12 mouse cellular contexts compared by ENCODE assay signal in genomic region chr7:64688115-64688817, GRCm38 (mm10).
A peak's percentile ranks its signal among the peaks of the same experiment; 100 is the strongest.
DNase-seq lines count a peak whose midpoint lies in the region; ATAC-seq and TF ChIP-seq lines count a peak whose summit lies in the region.
"Had no signal": no experiment of that assay in that cellular context is flagged by ENCODE, and none has a peak within 500 bp of the region (broad histone marks: within the 10 kb centered on the region; RNA-seq: fewer than 3 reads in every experiment).

No protein-coding gene starts in this region.

- H3K36me3 ChIP-seq in hindbrain, embryonic 11.5 days (ENCODE audit: control insufficient read depth, insufficient read depth, low read length) = no peaks in the 10 kb centered on the region
- H3K36me3 ChIP-seq in hindbrain, embryonic 10.5 days = no peaks in the 10 kb centered on the region
- H3K36me3 ChIP-seq in midbrain, embryonic 13.5 days = no peaks in the 10 kb centered on the region
- no peaks in the 10 kb centered on the region for H3K36me3 ChIP-seq in heart, embryonic 12.5 days
- H3K36me3 ChIP-seq: liver, embryonic 15.5 days had no signal

- intact Hi-C loops in gastrocnemius, adult 2 months (cut with DNase I) = no loop called here

- H3K4me3 ChIP-seq in hindbrain, embryonic 11.5 days (ENCODE audit: low read depth, low read length) = no peak overlapping the region
- H3K4me3 ChIP-seq in hindbrain, embryonic 10.5 days = no peak overlapping the region
- no peak overlapping the region for H3K4me3 ChIP-seq in midbrain, embryonic 13.5 days (replicated peaks)
- H3K4me3 ChIP-seq in gastrocnemius, adult 2 months = no peak overlapping the region
- H3K4me3 ChIP-seq in heart, embryonic 12.5 days = no peak overlapping the region
- H3K4me3 ChIP-seq: liver, embryonic 15.5 days; myocyte had no signal

- DNase-seq in hindbrain, embryonic 11.5 days (ENCODE audit: low spot score) = peak; percentile 34
- DNase-seq in hindbrain, embryonic 10.5 days (ENCODE audit: low spot score) = no peak
- peak; percentile 43 to 45 for DNase-seq in cerebellum, postnatal 10 days
- peak; percentile 63 for DNase-seq in forelimb bud, embryonic 11.5 days (ENCODE audit: low read depth, low spot score)
- no peak for DNase-seq in gastrocnemius, adult 2 months
- no peak for DNase-seq in testis, postnatal 14 days (ENCODE audit: low spot score)
- DNase-seq: spleen, adult 18-20 months; thymus, postnatal 4 days had no signal

- H3K9me3 ChIP-seq in hindbrain, embryonic 11.5 days (ENCODE audit: control insufficient read depth, low read length) = no peaks in the 10 kb centered on the region; the same call in 1 of the 2 replicates
- H3K9me3 ChIP-seq in hindbrain, embryonic 10.5 days = no peaks in the 10 kb centered on the region
- no peaks in the 10 kb centered on the region for H3K9me3 ChIP-seq in midbrain, embryonic 13.5 days
- no peaks in the 10 kb centered on the region for H3K9me3 ChIP-seq in heart, embryonic 12.5 days (replicated peaks)
- H3K9me3 ChIP-seq: liver, embryonic 15.5 days had no signal

- H3K4me1 ChIP-seq in hindbrain, embryonic 11.5 days (replicated peaks; ENCODE audit: control insufficient read depth, insufficient read depth, low read length) = no peaks in the 10 kb centered on the region
- H3K4me1 ChIP-seq in hindbrain, embryonic 10.5 days (replicated peaks) = 0 out of 2 replicates have a peak, but pooled peaks cover 7% of the 10 kb centered on the region
- H3K4me1 ChIP-seq in midbrain, embryonic 13.5 days (replicated peaks) = peaks cover 15% of the 10 kb centered on the region
- no peaks in the 10 kb centered on the region for H3K4me1 ChIP-seq in heart, embryonic 12.5 days (replicated peaks)
- H3K4me1 ChIP-seq: liver, embryonic 15.5 days had no signal

- no peak overlapping the region for H3K9ac ChIP-seq in hindbrain, embryonic 11.5 days (ENCODE audit: low read depth, low read length)
- H3K9ac ChIP-seq in midbrain, embryonic 13.5 days (replicated peaks) = no peak overlapping the region
- H3K9ac ChIP-seq in heart, embryonic 12.5 days = no peak overlapping the region
- H3K9ac ChIP-seq: liver, embryonic 15.5 days had no signal

- TF ChIP-seq CTCF in gastrocnemius, adult 2 months (IDR thresholded peaks at IDR 0.05) = no peak

- no peaks in the 10 kb centered on the region for H3K27me3 ChIP-seq in hindbrain, embryonic 11.5 days (ENCODE audit: control insufficient read depth, insufficient read depth, low read length)
- H3K27me3 ChIP-seq in hindbrain, embryonic 10.5 days (ENCODE audit: insufficient read depth, poor library complexity, severe bottlenecking) = no peaks in the 10 kb centered on the region
- H3K27me3 ChIP-seq in midbrain, embryonic 13.5 days = no peaks in the 10 kb centered on the region
- H3K27me3 ChIP-seq in heart, embryonic 12.5 days (replicated peaks) = no peaks in the 10 kb centered on the region
- H3K27me3 ChIP-seq: liver, embryonic 15.5 days had no signal

- H3K4me2 ChIP-seq in hindbrain, embryonic 11.5 days (replicated peaks; ENCODE audit: low read depth, low read length) = no peak overlapping the region
- peak overlapping the region; percentile 13; the same call in 1 of the 2 replicates for H3K4me2 ChIP-seq in midbrain, embryonic 13.5 days (replicated peaks)
- no peak overlapping the region for H3K4me2 ChIP-seq in heart, embryonic 12.5 days
- H3K4me2 ChIP-seq: liver, embryonic 15.5 days had no signal

- peak; percentile 81 for ATAC-seq in hindbrain, embryonic 11.5 days (ENCODE audit: low FRiP score)
- ATAC-seq in midbrain, embryonic 13.5 days = peak; percentile 68
- no peak for ATAC-seq in heart, embryonic 12.5 days (ENCODE audit: insufficient number of reproducible peaks, low FRiP score)

- 53% methylated on average over 14 of the region's 14 CpGs for WGBS in hindbrain, embryonic 11.5 days
- WGBS in hindbrain, embryonic 10.5 days = 73% methylated on average over 14 of the region's 14 CpGs
- WGBS in midbrain, embryonic 13.5 days = 55% methylated on average over 14 of the region's 14 CpGs
- WGBS in heart, embryonic 12.5 days = 80% methylated on average over 14 of the region's 14 CpGs

- H3K27ac ChIP-seq in hindbrain, embryonic 11.5 days (ENCODE audit: low read depth, low read length) = peak overlapping the region; percentile 10; the same call in 1 of the 2 replicates
- no peak overlapping the region; the same call in 1 of the 2 replicates for H3K27ac ChIP-seq in hindbrain, embryonic 10.5 days
- H3K27ac ChIP-seq in midbrain, embryonic 13.5 days = peak overlapping the region; percentile 47
- no peak overlapping the region for H3K27ac ChIP-seq in gastrocnemius, adult 2 months
- no peak overlapping the region for H3K27ac ChIP-seq in heart, embryonic 12.5 days (ENCODE audit: poor library complexity, severe bottlenecking)
- H3K27ac ChIP-seq: liver, embryonic 15.5 days had no signal

Comparison
In these comparisons a context has a peak if more than half of its experiments do, and no peak if none do; other contexts are left out.
1. DNase-seq: peak in hindbrain, embryonic 11.5 days (single experiment), cerebellum, postnatal 10 days (2 of 2) and forelimb bud, embryonic 11.5 days (single experiment); none in hindbrain, embryonic 10.5 days (single experiment), gastrocnemius, adult 2 months (single experiment) and testis, postnatal 14 days (single experiment).
2. H3K27ac ChIP-seq: peak in hindbrain, embryonic 11.5 days (single experiment) and midbrain, embryonic 13.5 days (single experiment); none in hindbrain, embryonic 10.5 days (single experiment), gastrocnemius, adult 2 months (single experiment) and heart, embryonic 12.5 days (single experiment).